Mouse (Mus musculus) embryonic fibroblast, embryonic 13.5 days (primary cell): ENCODE data around the gene Olfr493. TPM values are rescaled to one million over a fixed set of nuclear protein-coding genes. Genes with fewer than 3 reads are reported as not detected.

ENCODE experiments used
- H3K27ac ChIP-seq: 2 replicates; pipeline ENCODE4 v1.5.1; 2012; ENCODE audit warnings: low read length, control low read depth, inconsistent platforms; ENCODE audit not compliant: insufficient read depth
- H3K4me1 ChIP-seq: 2 replicates; pipeline ENCODE4 v1.6.1; 2011; ENCODE audit warnings: low read length; ENCODE audit not compliant: control insufficient read depth, insufficient read depth
- H3K4me3 ChIP-seq: 2 replicates; pipeline ENCODE4 v1.5.1; 2011; ENCODE audit warnings: mild to moderate bottlenecking, control low read depth, low read length; ENCODE audit not compliant: insufficient read depth
- CTCF ChIP-seq: IDR thresholded peaks from 2 replicates; pipeline ENCODE4 v1.5.1; 2011; ENCODE audit warnings: mild to moderate bottlenecking, control low read depth, low read length, moderate library complexity, borderline replicate concordance; ENCODE audit not compliant: insufficient read depth
- POLR2A ChIP-seq: IDR thresholded peaks from 2 replicates; pipeline ENCODE4 v1.6.1; 2011; ENCODE audit warnings: low read depth, mild to moderate bottlenecking, control low read depth, low read length, moderate library complexity
- polyA plus RNA-seq: library from polyadenylated mRNA; stranded (reverse); fragments of >200 nt; gene quantifications from 2 replicates; pipeline ENCODE4 v1.2.4, GENCODE M21; 2011; ENCODE audit warnings: low read depth; ENCODE audit not compliant: missing spikeins, insufficient read length

Olfr493 gene
- polyA plus RNA-seq = not detected in 2 replicates

DNA sequence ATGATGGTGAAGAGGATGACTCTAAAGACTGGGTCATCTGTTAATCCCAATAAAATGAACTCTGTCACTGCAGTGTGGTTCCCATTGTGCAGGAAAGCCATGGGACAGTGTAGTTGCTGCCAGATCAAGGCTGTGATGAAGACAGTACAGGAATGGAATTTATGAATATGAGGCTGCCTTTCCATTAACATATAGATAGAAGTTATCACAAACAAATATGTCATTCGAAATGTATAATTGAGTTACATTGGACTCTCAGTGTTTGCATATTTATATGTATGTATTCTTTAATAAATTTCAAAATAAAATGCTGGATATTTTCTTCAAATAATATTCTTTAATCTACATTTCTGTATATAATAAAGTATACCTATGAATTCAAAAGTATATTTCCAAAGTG lies at the start of gene Olfr493:
Gene Olfr493 (minus strand): TSS at position 101 of the 400 bp plus-strand sequence.
- Histone ChIP-seq H3K27ac (no peak within 1 kb of the TSS), H3K4me1 (no peaks in the 10 kb centered on the region), H3K4me3 (no peak within 1 kb of the TSS)
- TF ChIP-seq CTCF (no peak), POLR2A (no peak)

DNA sequence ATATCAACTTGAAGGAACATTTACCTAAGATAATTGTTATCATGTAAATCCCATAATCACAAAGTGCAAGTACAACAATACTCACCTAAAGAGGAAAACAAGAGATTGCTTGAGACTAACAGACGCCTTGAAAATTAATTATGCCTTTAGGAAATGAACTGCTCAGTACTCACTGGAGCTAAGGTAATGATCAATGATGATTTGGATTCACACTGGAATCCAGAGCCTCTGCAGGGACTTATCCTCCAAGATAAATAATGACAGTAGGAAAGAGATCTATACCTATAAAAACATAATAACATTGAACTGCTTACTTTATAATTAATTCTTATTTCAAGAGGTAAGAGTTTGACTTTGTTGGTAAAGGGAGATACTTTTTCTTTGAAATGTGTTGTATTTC lies 46.1 kb upstream of the Olfr493 start, which contains the start of gene Olfr495:
Gene Olfr495 (plus strand): TSS at position 301 of the 400 bp plus-strand sequence.
- Histone ChIP-seq H3K27ac (no peak within 1 kb of the TSS), H3K4me3 (no peak within 1 kb of the TSS), H3K4me1 (no peaks in the 10 kb centered on the region)
- TF ChIP-seq POLR2A = no peak
- TF ChIP-seq CTCF = no peak

DNA sequence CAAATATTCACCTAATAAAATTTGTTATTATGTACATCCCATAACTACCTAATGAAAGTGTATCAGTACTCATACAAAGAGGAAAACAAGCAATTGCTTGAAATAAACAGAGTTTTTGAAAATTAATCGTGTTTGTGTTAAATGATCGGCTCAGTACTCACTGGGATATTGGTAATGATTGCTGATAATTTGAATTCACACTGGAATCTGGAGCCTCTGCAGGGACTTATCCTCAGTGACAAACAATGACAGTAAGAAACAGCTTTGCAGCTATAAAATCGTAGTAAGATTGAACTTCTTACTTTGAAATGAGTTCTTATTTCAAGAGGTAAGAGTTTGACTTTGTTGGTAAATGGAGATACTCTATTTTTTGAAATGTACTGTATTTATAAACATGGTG lies 18.3 kb upstream of the Olfr493 start, which contains the start of gene Olfr494:
Gene Olfr494 (plus strand): TSS at position 301 of the 400 bp plus-strand sequence.
- H3K27ac ChIP-seq = no peak within 1 kb of the TSS
- H3K4me1 ChIP-seq = no peaks in the 10 kb centered on the region
- no peak within 1 kb of the TSS for H3K4me3 ChIP-seq
- TF ChIP-seq CTCF (no peak), POLR2A (no peak)

- Histone ChIP-seq H3K4me1 (no peaks in the 10 kb centered on the region), H3K4me3 (no peak within 1 kb of the TSS), H3K27ac (no peak within 1 kb of the TSS)
- TF ChIP-seq CTCF (no peak), POLR2A (no peak)
Observed at GRCm38 (mm10) chr7:108323574-108323973, 23.2 kb downstream of the Olfr493 start, which contains the start of gene Olfr492. TSS of gene Olfr492 (minus strand) at chr7:108323674.

GRCm38 (mm10) chr7:108313151-108313550 lies 33.6 kb downstream of the Olfr493 start, which contains the start of gene Olfr491:
TSS of gene Olfr491 (plus strand) at chr7:108313451.
- no peak within 1 kb of the TSS for H3K27ac ChIP-seq
- H3K4me3 ChIP-seq = no peak within 1 kb of the TSS
- no peak for TF ChIP-seq POLR2A
- no peak for TF ChIP-seq CTCF
- no peaks in the 10 kb centered on the region for H3K4me1 ChIP-seq

Other genes starting within 250 kb of the Olfr493 start
- gene Olfr482, start 249.4 kb downstream of the Olfr493 start, polyA plus RNA-seq = not detected in 2 replicates
- not detected in 2 replicates for gene Olfr483, start 246.1 kb downstream of the Olfr493 start, polyA plus RNA-seq
- not detected in 2 replicates for gene Olfr484, start 219.5 kb downstream of the Olfr493 start, polyA plus RNA-seq
- gene Olfr485, start 187.1 kb downstream of the Olfr493 start, polyA plus RNA-seq = not detected in 2 replicates
- gene Olfr486, start 174.2 kb downstream of the Olfr493 start, polyA plus RNA-seq = not detected in 2 replicates
- gene Olfr487, start 132.3 kb downstream of the Olfr493 start, polyA plus RNA-seq = not detected in 2 replicates
- gene Olfr488, start 88.6 kb downstream of the Olfr493 start, polyA plus RNA-seq = not detected in 2 replicates
- not detected in 2 replicates for gene Olfr490, start 58.0 kb downstream of the Olfr493 start, polyA plus RNA-seq
- not detected in 2 replicates for gene Olfr491, start 33.5 kb downstream of the Olfr493 start, polyA plus RNA-seq
- not detected in 2 replicates for gene Olfr492, start 23.3 kb downstream of the Olfr493 start, polyA plus RNA-seq
- not detected in 2 replicates for gene Olfr494, start 18.4 kb upstream of the Olfr493 start, polyA plus RNA-seq
- not detected in 2 replicates for gene Olfr495, start 46.2 kb upstream of the Olfr493 start, polyA plus RNA-seq
- not detected in 2 replicates for gene Olfr497, start 73.4 kb upstream of the Olfr493 start, polyA plus RNA-seq
- gene Olfr498, start 118.3 kb upstream of the Olfr493 start, polyA plus RNA-seq = not detected in 2 replicates
- not detected in 2 replicates for gene Olfr502, start 178.1 kb upstream of the Olfr493 start, polyA plus RNA-seq
- not detected in 2 replicates for gene Olfr503, start 197.5 kb upstream of the Olfr493 start, polyA plus RNA-seq
- not detected in 2 replicates for gene Olfr504, start 218.8 kb upstream of the Olfr493 start, polyA plus RNA-seq